Mouse (Mus musculus) stomach, postnatal 0 days (tissue): Measurements from ENCODE around the gene Lsp1.

Experiments used
- CTCF ChIP-seq: IDR thresholded peaks from 2 replicates; pipeline ENCODE4 v1.5.1; 2016; ENCODE audit warnings: antibody characterized with exemption, low read depth, mild to moderate bottlenecking, moderate library complexity
- EP300 ChIP-seq: optimal IDR thresholded peaks from 2 replicates; pipeline ENCODE3; 2016; ENCODE audit warnings: antibody characterized with exemption

GRCm38 (mm10) chr7:142506501-142506900 lies 45.9 kb downstream of the Lsp1 start:
- no peak for TF ChIP-seq EP300
- no peak for TF ChIP-seq CTCF
